Mouse (Mus musculus): Measurements from ENCODE around the gene Dtx3l. TPM values are rescaled to one million over a fixed set of nuclear protein-coding genes. Genes with fewer than 3 reads are reported as not detected.
"Not testable (repeated sequence)": the region's sequence is repeated elsewhere in the genome, so short reads cannot be mapped to it uniquely, and the experiment has no call there.

Dtx3l gene
- total RNA-seq, 2 experiments from 2014 or later: 6.8 to 9.8 TPM

DNA sequence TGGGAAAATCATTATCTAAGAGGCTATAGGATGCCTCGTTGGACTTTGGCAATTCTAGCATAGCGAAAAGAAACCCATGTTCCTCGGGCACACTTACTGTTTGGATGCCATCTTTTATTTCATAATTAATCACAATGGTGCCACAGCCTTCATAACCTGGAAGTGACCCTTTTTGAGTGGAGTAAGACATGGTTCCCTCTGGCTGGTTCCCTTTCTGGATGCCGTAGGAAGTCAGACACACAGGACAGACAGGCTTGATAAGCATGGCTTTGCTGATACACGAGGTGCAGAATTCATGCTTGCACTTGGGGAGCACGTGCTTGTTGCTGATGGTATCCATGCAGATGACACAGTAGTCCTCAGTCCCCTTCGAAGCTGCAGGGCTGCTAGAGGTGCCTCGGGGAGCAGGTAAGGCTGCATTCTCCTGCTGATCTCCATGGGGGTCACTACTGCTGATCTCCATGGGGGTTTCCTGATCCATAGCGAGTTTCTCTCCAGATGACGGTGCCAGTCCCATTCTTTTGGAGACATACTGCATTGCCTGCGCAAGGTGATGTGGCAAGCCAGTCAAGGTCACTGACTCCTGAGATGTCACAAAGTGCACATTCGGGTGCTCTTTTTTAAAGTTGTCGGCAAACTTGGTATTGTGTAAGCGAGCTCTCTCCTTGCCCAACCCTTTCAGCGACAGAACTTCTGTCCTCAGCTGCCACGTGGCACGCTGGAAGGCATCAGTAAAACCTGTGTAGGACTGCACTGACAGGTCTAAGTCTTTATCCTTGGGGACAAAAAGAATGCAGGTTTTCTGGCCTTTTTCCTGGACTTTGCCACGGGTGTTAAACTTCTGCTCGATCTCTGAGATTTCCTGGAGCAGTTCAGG lies 6.5 kb downstream of the Dtx3l start:
- no peak for DNase-seq (ENCODE audit: low spot score in 2 of 2)

DNA sequence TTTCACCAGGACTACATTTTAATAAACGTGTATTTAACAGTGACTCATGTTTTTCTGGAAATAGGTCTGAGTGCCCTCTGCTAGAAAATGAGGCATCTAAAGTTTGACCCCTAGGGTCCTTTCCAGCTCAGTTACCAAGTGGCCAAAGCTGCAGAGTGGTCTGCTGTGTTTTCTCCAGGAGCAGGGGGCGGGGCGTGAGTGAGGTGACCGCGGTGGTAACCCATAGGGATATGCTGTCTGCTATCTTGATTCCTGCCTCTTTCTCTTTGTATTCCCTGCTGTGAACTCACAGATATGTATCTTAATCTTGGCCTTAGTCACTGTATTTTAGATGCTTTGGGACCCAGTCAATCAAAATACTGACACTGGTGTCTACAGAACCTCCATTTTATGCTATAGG lies 14.6 kb downstream of the Dtx3l start:
- DNase-seq (ENCODE audit: low spot score in 2 of 2): no peak

DNA sequence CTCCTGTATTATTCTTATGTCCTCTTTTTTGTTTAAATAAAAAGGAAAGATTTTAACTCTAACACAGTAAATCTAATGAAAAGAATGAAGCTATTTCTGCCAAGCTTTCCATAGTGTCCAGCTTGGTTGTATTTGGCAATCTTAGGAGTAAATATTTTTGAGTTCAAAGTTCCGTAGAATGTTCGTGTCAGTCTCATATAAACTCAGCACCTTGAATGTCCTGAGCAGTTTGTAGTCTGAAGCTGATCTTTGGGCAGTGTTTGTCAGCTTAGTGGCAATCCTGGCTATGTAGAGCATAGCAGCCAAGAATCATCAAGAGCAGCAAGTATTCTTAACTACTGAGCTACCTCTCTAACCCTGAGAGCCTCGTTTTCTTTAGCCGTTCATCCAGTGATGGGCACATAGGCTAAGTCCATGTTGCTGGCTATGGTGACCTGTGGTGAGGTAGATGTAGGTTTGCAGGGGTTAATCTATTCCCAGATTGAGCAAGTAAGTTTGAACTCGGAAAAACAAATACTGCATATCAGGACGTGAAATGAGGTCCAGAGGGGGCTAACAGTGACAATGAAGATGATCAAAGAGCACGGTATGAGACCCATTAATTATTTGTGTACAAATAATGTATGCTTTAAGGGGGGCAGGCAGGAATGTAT lies 15.3 kb downstream of the Dtx3l start:
- DNase-seq (ENCODE audit: low spot score in 2 of 2): no peak

DNA sequence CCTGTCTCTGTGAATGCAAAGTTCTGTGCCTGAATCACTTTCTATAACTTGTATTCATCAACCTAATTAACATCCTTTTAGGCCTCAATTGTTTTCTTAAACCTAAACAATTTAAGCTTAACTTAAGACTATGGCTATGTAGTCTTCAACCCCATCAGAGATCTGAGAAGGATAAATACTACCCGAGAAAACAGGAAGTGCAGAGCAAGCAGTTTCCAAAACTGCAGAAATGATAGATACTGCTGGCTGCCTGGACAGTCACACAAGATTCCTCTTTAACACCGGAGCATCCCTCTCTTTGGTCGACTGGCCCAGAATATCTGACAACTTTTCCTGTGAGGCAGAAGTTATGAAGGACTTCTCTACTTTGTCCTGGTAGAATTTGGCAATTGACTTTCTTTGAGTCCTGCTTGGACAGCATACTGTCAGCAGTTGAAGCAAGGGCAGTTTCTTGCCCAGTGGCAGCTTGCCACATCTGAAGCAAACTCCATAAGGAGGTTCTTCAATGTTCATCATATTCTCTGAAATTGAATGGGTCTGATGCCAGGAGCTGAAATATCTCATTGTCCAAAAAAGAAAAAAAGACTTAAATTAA lies 16.6 kb downstream of the Dtx3l start:
- DNase-seq (ENCODE audit: low spot score in 2 of 2): no peak

DNA sequence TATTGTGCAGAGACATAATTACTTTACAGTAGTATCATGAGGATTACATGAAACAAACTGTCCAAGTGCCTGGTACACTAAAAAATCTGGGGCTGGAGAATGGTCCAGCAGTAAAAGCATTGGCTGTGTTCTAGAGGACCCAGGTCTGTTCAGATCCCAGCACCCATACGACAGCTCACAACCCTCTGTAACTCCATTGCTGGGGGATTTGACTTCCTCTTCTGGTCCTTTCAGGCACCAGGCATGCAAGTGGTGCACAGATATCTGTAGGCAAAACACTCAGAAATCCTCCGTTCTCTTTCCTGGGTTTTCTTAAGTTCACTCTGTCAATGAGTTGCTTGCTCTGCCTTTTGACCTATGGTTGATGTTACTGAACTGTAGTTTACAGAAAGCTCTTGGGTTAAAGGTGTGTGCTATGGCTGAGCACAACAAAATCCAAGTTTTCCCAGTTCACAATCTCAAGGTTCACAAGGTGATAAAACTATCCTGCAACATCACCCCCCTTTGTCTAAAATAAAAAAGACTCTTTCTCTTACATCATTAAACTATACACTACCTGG lies 17.2 kb downstream of the Dtx3l start:
- DNase-seq (ENCODE audit: low spot score in 2 of 2): no peak

DNA sequence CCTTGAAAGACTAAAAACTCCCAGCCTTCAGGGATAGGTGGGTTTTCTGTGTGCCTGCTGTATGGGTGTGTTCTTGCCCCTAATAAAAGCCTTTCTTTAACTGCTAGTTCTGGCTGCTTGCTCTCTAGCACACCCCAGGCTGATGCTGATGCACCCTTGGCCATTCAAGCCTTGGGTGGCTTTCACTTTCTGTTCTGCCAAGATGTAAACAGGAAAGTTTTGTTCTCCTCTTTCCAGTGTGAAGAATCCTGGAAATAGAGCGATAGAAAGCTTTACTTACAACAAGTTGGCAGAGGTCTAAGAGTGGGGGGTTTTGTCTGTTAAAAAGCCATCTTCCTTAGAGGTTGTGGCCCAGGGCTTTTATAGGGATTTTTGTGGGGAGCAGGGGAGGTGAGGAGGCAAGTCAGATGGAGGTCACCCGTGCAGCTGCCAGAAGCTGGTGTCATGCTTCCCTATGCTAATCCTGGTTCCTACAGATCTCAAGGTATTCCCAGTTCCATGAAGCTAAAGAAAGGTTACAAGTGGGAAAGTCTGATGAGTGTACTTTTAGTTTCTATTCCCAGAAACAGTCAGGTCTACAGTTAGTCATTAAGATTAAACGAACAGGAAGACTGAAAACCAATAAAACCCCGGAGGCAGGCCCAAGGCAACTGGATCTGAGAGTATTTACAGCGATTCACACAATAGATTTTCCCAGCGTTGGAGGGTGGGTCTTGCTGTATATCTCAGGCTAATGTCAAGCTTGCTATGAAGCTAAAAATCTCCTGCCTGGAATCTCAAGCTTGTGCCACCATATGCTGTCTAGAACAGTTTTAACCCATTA lies 20.0 kb downstream of the Dtx3l start:
- no peak for DNase-seq (ENCODE audit: low spot score in 2 of 2)

DNA sequence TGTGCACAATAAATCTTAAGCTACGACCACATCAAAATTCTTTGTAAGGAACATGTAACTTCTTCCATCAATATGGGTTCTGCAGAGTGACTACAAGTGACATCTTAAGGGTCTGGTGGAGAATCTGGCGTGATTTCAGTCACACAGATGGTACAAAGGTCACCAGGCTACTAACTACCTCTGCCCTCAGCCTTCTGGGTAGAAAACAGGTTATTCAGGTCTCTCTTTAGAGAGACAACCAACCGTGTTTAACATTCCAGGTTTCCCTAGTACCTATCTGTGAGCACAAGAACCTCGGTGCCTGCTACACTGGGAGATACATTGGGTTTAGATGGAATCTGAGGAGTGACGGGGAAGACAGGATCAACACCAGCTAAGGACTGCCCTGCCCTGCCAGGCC lies 24.6 kb downstream of the Dtx3l start:
- DNase-seq (ENCODE audit: low spot score in 2 of 2): no peak

DNA sequence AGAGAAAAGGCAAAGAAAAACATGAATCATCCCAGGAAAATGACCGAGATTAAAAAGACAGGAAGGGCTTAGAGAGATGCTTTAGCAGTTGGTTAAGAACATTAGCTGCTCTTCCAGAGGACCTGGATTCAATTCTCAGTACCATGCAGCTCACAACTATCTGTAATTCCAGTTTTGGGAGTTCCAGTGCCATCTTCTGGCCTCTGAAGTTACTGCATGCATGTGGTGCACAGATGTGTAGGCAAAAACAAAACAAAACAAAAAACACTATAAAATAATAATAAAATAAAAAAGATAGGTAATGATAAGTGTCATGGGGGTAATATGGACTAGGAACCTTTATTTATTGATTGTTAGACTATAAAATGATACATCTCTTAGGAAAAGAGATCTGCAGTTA lies 25.4 kb downstream of the Dtx3l start:
- DNase-seq (ENCODE audit: low spot score in 2 of 2): no peak

DNA sequence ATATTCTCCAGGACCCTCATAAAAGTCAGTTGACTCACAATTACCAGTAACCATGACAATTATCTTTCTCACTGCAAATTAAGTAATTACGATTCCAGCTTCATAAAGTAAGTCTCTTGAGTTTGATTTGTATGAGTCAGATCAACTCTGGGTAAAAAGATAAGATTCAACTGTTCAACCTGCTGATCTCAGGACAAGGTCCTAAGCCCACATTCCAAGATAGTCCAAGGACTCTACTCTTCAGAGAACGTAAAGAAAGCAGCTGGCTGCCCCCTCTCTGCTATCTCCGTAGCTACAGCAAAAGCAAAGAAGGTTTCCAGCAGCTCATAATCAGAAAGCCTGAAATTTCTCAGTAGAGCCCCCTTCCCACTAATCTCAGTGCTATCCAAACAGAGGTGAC lies 27.5 kb downstream of the Dtx3l start:
- DNase-seq (ENCODE audit: low spot score in 2 of 2): no peak

DNA sequence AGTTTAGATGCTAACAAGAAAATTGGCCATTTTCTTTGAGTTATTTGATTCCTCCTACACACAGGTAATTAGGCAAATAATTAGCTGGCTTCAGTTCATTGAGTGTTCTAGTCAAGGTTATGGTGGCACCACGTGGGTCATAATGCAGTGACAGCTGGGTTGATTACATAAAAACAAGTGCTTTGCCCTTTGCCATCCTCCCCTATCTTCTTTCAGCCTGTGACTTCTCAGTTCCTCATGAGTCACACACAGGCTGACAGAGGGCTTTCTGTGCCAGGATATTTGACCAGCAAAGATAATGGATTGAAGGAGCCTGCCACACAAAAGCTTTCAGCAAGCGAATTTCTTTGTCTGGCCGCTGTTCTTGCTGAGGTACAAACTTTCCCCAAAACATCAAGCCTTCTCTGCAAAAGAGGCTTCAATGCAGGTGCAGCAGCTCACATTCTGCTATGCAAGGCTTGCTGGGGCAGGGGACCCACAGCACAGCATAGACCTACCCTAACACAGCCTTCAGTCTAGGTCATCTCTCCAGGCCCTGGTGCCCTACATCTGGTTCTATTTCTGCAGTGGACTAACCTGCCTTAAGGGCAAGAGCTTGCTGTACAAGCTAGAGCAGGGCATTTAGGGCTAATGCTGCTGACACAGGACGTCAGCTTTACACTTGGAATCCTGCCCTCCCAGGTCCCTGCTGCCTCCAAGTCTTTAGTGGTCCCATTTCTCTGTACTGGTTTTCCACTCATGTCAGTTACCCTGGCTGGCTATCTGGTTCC lies 31.3 kb downstream of the Dtx3l start:
- DNase-seq (ENCODE audit: low spot score in 2 of 2): peak; percentile 23 to 27

DNA sequence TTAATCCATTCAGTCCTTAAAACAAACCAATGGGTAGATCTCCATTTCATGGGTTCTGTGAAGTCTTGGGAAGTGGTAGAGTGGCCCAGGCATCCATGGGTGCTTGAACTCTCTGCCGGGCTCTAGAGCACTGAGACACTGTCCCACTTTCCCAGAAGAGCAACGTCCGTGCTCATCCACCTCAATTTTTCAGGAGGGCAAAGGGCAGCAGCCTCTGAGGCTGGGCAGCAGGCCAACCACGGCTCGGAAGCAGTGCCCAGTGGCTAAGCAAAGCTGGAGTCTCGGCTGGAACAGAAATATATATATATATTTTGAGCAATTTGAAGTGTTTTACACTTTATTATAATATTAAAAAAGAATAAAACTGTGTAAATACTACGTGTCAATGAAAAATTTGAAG lies 32.1 kb downstream of the Dtx3l start:
- DNase-seq (ENCODE audit: low spot score in 2 of 2): peak in 1 of 2 experiments; percentile 22

DNA sequence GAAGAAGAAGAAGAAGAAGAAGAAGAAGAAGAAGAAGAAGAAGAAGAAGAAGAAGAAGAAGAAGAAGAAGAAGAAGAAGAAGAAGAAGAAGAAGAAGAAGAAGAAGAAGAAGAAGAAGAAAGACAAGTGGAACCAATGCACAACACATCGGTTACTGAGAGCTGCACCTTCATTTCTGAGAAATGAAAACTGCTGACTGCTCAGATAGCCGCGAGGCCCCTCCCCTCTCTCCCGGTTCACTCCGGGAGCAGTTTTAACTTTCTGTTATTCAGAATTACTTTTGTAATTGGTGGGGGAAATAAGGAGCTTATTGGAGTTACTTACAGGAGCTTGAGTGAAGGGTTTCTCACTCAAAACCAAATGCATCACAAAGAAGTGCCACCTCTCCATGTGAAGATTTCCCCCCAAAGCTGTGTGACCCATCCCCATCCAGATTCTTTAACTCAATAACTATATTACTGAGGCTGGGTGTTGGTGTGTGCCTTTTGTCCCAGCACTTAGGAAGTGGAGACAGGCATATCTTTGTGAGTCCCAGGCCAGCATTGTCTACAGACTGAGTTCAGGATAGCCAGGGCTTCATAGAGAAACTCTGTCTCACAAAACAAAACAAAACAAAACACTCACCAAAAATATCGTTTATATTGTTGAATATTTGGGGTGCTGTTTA lies 33.0 kb downstream of the Dtx3l start:
- no peak for DNase-seq (ENCODE audit: low spot score in 2 of 2)

DNA sequence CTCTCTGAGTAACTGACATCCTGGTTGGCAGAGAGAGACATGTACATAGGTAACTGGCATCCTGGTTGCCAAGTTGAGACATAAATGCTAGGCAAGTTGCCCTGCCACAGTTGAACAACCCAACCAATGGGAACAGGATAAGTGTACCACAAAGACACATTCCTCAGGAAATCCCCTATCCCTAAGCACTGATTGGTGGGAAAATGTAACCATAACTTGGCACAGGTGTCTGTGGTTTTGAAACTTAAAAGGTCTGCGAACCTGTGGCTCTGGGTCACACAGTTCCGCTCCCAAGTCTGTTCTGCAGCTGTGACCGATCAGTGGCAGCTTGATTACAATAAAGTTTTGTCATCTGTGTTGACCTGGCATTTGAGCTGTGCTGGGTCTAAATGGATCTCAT lies 33.6 kb downstream of the Dtx3l start:
- DNase-seq (ENCODE audit: low spot score in 2 of 2): no peak

DNA sequence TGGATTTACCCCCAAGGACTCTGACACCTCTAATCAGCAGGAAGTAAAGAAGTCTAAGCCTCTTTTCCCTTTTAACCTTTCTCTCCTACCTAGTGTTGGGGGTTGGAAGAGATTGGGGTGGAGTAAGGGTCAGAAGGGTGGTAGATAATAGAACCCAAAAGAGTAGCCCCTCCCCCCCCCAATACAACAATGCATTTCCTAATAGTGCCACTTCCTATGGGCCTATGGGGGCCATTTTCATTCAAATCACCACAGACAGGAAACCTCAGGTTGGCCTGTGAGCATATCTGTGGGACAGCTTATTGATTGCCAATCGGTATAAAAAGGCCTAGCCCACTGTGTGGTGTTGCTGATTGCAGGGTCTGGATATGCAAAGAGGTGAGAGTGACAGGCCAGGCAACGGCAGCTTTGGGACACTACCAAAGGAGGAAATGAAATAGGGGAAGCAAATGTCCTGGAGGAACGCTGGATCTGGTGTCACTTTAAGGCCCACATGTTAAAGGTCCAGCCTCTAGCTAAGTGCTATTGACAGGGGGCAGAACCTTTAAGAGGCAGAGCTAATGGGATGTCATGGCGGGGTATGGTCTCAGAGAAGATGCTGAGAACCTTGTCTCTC lies 34.7 kb downstream of the Dtx3l start:
- DNase-seq (ENCODE audit: low spot score in 2 of 2): no peak

DNA sequence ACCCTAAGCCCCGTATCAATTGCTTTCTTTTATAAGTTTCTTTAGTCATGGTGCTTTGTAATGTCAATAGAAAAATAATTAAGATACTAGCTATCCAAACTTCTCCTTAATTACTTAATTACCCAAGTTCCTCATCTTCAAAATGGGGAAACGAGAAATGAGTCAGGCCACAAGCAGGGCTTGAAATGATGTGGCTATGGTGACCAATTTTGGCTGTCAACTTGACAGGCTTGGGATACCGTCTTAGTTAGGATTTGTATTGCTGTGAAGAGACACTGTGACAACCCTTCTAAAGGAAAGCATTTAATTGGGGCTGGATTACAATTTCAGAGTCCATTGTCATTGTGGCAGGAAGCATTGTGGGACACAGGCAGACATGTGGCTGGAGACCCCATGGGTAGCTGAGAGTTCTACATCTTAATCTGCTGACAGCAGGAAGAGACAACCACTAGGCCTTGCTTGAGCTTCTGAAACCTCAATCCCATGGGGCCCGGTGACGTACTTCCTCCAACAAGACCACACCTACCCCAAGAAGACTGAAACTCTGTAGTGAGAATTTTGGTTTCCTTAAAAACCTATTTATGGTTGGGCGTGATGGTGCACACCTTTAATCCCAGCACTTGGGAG lies 35.8 kb downstream of the Dtx3l start:
- DNase-seq (ENCODE audit: low spot score in 2 of 2): no peak

DNA sequence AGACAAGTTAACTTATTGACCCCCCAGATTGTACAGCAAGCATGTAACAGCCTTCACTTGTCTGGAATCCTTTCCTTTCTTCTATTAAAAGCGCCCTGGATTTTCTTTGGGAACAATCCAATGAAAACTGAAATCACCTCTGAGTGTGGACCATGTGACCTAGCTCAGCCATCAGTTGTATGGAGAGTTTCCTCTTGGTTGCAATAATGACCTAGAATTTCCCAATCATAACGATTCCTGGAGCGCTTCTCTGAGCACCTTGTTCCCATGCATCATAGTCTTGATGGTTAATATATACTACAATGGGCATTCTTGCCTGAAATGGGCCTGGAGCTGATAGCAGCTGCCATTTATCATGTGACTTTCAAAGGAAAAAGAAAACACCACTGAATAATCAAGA lies 38.4 kb downstream of the Dtx3l start:
- no peak for DNase-seq (ENCODE audit: low spot score in 2 of 2)

DNA sequence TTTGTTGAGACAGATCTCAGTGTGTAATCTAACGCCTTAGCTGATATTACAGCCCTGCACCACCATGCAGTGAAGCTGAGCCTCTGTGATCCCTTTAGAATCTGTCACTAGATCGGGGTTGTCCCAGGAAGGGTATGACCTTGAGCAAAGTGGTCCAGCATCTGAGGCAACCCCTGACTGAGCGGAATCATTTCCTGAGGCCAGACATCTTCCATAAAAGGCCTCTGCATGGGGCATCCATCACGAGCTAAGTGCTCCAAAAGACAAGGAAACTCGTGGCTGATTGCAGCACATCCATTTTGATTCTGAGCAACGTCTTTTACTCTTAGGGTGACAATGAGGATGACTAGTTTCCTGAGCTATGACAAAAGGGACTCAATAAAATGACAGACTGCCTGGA lies 44.0 kb downstream of the Dtx3l start:
- no peak for DNase-seq (ENCODE audit: low spot score in 2 of 2)

DNA sequence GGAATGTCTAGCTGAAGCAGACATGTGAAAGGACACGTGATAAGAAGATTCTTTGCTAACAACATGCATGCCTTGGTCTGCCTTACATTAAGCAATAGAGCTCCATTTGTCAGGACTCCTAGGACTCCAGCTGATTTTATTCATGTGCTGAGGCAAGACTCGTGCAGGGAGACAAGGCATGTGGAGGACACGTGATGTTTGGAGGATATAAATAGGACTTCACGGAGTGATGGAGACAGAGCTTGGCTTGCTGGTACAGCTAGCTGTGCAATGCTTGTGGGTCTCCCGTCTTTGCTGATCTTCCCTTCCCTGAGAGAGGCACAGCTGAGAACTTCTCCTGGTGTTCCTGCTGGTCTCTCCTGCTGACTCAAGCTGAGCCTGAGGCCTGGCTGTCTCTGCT lies 47.3 kb downstream of the Dtx3l start:
- DNase-seq (ENCODE audit: low spot score in 2 of 2): not testable (repeated sequence)

DNA sequence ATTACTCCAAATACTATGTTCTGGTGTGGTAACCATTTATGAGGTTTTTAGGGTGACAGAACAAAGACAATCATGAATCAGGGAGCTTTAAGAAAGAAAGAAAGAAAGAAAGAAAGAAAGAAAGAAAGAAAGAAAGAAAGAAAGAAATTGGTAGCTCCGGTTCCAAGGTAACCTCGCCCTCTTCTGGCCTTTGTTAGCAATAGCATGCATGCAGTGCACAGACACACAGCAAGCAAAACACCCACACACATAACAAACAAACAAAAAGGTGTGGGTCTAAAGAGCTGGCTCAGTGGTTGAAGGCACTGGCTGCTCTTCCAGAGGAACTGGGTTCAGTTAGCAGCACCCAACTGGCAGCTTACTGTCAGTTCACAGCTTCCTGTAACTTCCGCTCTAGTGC lies 48.3 kb downstream of the Dtx3l start:
- DNase-seq (ENCODE audit: low spot score in 2 of 2): no peak

Measured in adrenal gland, adult 18-20 months (tissue).